Mouse (Mus musculus) heart, postnatal 14 days (tissue): Measurements from ENCODE around the gene Magi1. TPM values are rescaled to one million over a fixed set of nuclear protein-coding genes. Genes with fewer than 3 reads are reported as not detected.

Experiments used
- DNase-seq, 2 experiments: peaks; one replicate each; pipeline ENCODE4 v3.0.0; 2021 to 2022
- intact Hi-C: fragments of 180-260 bp; cut with DNase I; formaldehyde crosslinking; loops from one replicate; pipeline ENCODE4 v1.15.1; 2025
- total RNA-seq, 2 experiments: library from RNA; stranded (reverse); gene quantifications; 2 replicates each; pipeline ENCODE4 v1.2.3; 2021

Gene Magi1
- total RNA-seq, 2 experiments from 2014 or later = 19.1 to 19.5 TPM

DNA sequence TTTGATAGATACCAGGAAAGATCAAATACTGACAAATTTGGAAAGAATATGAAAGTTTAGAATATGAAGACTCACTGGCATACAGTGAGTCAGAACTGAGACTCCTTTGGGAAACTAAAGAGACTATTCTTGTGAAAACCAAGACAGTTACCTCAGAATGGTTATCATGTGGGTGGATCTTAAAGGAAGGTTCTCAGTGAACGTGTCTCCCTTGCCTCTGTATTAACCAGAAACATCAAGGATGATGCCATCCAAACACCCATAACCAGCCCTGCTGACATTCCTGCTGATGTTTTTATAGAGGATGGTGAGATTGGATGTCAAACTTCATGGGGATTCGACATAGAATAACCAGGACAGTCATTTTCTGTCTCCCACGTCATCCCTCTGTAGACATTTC, 496.7 kb downstream of the Magi1 start:
- intact Hi-C loops = no loop called here
- no peak for DNase-seq

DNA sequence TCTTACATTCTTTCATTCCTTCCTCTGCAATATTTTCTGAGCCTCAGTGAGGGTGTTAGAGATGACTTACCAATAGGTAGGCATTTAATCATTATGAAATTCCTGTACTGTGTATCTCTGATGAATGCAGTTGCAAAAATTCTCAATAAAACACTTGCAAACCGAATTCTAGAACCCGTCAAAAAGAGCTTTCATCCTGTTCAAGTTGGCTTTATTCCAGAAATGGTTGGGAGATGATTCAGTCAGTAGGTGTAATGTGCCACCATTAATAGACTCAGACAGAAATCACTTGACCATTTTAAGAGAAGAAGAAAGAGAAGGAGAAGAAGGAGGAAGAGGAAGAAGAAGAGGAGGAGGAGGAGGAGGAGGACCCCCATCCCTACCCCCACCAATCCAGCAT, 497.5 kb downstream of the Magi1 start:
- DNase-seq = no peak
- intact Hi-C loops = no loop called here

DNA sequence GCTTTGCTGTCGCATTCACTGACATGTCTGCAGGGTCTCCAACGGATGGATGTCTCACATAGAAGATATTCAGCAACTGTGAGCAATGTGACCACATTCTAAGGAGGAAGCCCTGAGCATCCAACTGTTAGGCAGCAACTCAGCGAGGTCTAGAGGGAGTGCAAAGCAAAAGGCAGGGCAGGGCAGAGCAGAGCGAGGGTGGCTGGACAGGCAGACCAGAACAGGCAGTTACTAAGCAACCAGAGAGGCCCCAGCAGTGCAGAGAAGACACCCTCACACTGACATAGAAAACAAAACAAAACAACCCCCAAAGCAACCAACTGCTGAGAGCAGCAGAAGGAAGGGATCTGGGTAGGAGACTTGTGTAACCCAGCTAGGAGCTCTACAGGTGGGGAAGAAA, 512.6 kb downstream of the Magi1 start:
- intact Hi-C loops = no loop called here
- DNase-seq = no peak

DNA sequence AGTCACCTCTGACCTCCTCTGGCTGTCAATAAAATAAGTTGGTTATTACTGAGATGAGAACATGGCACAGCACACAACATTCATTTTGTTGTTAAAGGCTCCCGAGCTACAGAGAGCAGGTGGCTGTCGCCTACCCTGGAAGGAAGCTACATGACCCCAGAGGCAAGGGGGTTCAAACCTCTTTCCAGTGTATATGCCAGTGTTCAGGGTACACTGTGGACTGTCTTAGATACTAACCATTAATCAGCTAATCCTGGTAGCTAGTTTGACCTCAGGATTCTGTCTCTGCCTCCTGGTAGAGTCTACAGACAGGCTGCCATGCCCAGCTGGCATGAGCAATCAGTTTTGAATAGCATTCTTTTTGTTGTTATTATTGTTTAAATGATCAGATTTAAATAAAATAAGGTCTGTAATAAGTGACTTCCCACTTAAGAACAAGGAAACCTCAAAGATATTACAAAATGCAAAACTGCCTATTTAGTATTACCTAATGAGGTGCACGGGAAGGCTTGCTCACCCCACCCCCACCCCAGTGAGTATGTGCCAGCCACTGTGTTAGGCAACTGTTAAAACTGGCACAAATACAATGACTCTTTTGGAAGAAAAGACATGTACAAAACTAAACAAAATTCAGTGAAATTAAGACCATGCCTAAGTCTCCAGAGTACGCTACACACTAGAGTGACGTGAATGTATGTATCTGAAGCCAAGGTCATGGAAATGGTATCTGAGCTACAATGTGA, 513.3 kb downstream of the Magi1 start:
- intact Hi-C loops = no loop called here
- no peak for DNase-seq

DNA sequence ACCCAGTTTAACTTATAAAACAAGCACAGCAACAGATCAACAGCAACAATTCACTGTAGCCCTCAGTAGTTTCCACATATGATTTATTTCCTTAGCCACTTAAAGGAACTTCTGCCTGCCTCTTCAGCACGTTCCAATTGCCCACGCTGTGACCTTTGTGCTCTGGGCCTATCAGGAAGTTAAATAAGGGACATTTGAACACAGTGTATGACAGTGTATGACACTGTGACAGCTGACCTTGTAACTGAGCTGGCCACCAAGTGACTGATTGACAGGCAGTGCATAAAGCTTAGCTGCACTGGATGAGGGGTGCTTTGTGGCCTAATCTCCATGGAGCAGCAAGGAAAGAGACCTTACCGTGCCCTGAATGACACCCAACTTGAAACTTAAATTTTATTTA, 525.6 kb downstream of the Magi1 start:
- DNase-seq = no peak
- intact Hi-C loops = loop anchor here (5.0 to 10.0 kb wide), 3 partner anchors 279 to 707 kb away; no protein-coding TSS in a partner anchor

DNA sequence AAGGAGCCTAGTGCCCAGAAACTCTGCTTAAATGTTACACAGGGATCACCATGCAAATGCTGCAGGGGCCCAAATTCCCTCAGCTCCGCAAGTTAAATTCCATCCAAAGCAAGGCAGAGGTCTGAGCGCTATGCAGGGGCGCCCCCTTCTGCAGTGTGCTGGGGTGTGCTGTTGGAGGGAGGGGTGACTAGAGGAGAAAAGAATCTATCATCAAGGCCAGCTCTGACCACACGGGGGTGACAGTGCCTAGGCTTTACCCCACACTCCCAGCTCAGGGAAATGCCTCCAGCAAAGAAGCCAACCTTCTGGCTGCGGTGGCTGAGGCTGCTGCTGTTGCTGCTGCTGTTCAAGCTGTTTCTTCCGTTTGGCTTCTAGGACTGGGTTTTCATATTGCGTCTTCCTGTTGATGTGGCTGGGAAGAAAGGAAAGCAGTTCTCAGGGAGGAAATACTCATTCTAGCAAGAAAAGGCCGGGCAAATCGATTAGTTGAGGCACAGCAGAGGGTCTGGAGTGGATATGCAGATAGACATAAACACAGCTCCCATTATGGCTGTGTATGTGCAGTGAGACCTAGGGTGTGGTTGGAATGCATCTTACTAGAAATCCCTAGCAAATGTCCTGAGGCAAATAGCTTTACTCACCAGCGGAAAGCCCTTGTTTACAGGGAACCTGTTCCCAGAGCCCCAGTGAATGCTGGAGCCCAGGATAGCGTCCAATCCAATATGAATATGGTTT, 526.2 kb downstream of the Magi1 start:
- DNase-seq = peak; percentile 78 to 83
- intact Hi-C loops = loop anchor here (2.0 to 10.0 kb wide), 4 partner anchors 227 to 707 kb away; no protein-coding TSS in a partner anchor

DNA sequence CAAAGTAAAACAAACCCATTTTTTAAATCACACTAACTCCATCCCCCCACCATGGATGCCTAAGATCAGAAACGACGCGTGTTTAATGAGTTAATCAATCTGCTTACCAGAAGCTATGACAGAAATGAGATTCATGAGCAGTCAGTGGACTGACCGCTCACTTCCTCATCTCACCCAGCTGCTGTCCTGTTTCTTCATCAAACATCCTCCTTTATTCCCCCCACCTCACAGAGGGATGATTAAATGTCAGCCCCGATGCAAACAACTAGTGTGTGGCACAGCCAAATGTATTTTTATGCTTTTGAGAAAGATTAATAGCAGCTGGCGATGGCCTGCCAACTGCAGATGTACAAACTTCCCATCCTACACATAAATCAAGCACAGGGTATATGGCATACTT, 540.6 kb downstream of the Magi1 start:
- intact Hi-C loops = no loop called here
- no peak for DNase-seq

DNA sequence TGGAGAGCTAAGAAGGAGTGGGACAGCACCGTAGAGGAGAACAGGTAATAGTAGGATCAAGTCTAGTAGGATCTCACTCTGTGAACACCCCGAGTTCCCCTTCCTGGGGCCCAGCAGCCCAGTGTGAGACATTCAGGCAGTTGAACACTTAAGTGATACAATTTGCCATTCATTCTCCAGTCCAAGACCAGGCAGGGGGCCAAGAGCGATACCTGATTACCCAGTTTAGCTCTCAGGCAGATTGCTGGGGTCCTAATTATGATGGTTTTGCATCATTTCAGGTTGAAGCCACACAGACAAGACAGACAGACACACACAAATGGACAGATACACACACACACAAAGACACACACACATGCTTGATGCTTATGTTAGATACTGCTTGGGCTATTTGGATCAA, 543.9 kb downstream of the Magi1 start:
- DNase-seq = no peak
- intact Hi-C loops = no loop called here

DNA sequence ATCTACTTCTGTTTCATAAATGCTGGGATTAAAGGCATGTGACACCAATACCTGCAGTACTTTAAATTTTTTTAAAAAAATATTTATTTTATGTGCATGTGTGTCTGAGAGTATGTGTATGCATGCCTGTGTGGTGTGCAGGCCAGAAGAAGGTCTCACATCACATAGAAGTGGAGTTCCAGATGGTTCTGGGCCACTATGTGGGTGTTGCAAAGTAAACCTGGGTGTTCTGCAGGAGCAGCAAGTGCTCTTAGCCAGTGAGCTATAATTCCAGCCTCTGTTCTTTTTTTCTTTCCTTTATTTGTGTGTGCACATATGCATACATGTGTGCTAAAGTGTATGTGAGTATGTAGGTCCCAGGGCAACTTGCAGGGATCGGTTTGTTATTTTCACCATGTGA, 546.6 kb downstream of the Magi1 start:
- intact Hi-C loops = no loop called here
- DNase-seq = no peak

DNA sequence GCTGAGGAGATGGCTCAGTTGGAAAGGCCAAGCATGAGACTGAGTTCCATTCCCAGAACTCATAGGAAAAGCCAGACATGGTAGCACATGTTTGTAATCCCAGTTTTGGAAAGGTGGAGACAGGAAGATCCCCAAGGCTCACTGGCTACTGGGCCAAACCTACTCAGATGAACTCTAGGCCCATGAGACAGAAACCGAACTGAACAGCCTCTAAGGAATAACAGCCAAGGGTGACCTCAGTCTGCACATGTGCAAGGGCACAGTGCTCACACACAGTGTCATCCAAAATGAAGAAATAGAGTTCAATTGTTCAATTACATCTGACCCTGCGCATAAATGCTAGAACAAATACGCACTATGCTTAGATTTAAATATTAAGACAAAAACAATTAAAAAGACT, 547.6 kb downstream of the Magi1 start:
- DNase-seq = peak in 1 of 2 experiments; percentile 14
- intact Hi-C loops = no loop called here

DNA sequence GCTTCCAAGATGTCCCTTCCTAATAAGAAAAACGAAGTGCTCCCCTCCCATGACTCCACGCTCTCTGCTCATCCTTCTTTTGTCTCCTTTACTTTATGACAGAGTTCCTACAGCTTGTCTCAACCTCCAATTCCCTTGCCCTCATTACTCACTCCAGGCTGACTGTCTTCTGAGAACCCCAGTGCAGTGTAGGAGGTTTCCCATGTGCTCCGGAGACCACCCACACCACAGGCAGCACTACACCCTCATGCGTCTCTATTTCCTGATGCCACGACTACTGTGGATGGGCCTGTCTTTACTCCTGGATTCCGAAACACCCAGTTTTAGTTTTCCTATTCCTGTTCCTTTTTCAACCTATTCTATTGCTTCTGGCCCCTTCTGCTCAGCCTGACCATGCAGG, 549.9 kb downstream of the Magi1 start:
- DNase-seq = no peak
- intact Hi-C loops = no loop called here

DNA sequence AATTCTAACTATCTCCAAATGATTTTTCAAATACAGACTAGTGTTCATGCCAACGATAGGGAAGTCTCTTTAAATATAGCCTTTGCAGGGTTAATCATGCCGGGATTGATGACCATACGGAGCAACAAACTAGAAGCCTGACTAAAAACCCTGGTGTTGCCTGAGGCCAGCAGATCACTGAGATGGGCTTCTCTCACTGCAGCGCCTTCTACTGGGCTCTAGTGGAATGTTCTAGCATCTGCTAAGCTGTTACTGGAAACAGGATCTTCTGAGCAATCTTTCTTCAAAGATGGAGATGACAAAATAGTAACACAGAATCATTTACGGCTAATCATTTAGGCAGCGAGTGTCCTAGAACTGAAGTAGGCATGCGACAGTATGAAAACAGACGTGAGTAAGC, 554.0 kb downstream of the Magi1 start:
- intact Hi-C loops = loop anchor here (5.0 kb wide), 1 partner anchor 942 kb away; no protein-coding TSS in a partner anchor
- DNase-seq = peak in 1 of 2 experiments; percentile 24

DNA sequence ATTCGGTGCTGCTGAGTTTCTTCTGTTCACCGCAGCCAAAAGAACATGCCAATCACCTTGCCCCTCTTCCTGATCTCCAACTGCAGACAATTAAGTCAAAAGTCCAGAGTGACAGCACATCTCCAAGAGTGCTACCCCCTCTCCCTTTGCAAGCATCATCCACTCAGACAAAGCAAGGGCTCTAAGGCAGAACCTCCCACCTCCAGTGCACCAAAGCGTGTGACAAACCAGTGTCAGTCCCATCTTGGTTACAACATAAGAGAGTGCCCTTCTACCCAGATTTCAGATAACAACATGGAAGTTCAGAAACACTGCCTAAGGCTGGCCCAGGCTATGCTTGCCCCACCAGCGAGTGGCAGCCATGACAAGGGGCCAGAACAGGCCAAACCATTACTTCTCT, 554.9 kb downstream of the Magi1 start:
- intact Hi-C loops = loop anchor here (5.0 kb wide), 1 partner anchor 941 kb away; no protein-coding TSS in a partner anchor
- DNase-seq = no peak

DNA sequence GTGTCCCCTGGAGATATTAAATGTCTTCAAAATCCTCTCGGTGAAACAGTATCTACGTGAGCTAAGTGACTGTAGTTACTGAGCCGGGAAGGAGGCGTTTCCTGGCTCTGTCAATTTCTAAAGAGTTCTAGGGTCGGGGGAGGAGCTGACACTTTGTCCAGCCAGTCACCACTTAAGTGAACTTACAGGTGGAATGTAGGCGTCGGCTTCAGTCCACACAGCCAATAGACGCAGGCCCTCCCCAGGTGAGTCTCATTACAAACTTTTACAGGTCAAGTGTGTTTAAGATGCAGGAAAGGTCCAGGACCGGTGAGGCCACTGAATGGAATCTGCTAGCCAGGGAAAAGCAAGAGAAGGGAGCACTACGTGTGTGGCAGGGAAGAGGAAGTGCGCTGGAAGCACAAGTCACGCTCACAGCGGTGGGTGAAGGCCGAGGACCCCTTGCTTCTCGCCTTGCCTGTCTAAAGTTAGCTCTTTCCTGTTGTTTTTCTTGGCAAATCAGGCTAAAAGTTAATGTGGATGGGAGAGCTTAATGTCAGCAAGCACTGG, 556.0 kb downstream of the Magi1 start:
- no peak for DNase-seq
- intact Hi-C loops = loop anchor here (5.0 kb wide), 1 partner anchor 940 kb away; no protein-coding TSS in a partner anchor

DNA sequence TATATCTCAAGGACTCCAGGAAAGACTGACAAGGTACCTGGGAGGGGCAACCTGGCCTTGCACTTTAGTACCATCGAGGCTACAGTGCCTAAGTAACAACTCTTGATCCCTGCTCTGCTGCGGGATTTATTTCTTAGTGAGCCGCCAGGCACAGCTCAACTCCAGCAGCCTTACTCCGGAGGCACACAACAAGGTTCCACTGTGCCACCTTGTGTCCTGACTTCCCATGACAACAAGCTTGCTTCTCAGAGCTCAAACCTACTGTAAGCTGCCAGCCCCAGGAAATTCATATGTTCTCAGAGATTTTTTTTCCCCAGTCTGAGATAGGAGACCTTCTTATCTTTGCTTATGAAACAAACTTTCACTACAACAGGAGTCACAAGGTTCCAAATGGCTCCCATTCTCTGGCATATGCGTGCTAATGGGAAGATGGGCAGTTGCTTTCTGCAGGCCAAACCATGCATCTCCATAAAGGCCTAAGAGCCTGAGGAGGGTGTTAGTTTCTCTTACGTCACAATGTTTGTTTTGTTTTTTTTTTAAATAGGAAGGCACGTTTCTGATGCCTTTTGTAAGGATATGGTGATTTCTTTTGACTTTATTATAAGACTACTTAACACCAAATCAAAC, 556.8 kb downstream of the Magi1 start:
- intact Hi-C loops = loop anchor here (5.0 kb wide), 1 partner anchor 940 kb away; no protein-coding TSS in a partner anchor
- peak; percentile 12 to 24 for DNase-seq

DNA sequence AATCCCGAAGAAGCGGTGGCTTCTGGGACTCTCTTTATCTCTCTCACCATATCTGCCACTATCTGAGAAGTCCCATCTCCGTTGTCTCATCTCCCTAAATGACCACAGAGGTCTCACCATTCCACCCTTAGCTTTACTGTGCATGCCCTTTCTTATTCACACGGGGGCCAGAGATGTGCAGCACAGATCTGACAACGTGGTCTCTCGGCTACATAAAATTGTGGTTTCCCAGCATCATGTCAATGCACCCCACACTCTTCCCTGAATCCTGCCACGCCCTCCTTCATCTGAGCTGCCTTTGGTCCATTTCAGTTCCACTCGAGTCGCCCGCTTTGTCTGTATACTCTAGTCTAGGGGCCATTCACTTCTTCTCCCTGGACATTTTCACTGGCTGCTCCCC, 557.6 kb downstream of the Magi1 start:
- DNase-seq = no peak
- intact Hi-C loops = loop anchor here (5.0 kb wide), 1 partner anchor 939 kb away; no protein-coding TSS in a partner anchor

DNA sequence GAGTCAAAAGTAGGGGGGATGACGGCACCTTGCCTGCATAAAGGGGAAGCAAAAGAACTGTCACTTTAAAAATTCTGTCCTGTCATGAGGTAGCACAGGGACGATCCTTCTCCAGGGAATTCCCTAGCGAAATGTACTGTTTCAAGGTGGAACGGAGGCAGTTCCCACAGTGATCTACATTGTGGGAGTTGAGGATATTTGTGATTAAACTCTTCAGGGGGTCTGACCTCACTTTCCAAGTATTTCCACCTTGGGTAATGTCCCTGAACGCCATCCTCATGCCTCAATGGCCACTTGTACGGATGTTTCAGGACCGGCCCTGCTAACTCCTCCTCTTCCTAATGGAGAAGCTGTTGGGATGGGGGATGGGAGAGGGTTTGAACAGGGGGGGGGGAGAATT, 559.0 kb downstream of the Magi1 start:
- intact Hi-C loops = loop anchor here (5.0 kb wide), 1 partner anchor 937 kb away; no protein-coding TSS in a partner anchor
- no peak for DNase-seq

DNA sequence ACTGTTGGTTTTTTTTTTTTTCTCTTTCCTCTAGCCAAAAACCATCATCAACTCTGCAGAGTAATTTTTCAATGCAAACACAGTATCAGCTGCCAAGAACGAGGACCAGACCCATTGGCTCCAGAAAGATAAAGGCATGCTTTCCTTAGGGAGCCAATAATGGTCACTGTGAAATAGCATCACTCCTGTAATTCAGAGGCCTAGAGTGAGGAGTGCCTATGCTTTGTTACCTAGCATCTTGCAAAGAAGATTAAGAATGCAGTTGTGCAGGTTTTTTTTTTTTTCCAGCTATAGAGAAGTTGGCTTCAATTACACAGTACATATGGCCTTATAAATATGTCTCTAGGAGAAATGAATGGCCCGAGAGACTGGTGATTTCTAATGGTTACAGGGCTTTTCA, 560.5 kb downstream of the Magi1 start:
- intact Hi-C loops = no loop called here
- no peak for DNase-seq

DNA sequence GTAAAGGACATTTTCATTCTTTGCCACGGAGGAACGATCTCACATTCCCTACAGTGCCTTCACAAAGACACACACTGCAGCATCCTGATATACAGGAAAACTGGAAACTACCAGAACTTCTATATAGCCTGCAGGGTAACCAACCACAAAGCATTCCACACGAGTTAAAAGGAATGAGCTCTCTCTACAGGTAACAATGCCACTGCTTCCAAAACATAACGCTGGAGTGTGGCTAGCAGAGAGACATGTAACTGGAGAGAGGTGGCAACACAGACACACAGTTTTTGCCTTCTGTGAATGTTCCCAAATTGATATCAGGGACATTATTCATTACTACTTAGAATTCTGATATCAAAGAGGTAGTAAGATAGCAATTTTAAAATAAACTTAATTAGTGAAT, 564.2 kb downstream of the Magi1 start:
- DNase-seq = no peak
- intact Hi-C loops = no loop called here

DNA sequence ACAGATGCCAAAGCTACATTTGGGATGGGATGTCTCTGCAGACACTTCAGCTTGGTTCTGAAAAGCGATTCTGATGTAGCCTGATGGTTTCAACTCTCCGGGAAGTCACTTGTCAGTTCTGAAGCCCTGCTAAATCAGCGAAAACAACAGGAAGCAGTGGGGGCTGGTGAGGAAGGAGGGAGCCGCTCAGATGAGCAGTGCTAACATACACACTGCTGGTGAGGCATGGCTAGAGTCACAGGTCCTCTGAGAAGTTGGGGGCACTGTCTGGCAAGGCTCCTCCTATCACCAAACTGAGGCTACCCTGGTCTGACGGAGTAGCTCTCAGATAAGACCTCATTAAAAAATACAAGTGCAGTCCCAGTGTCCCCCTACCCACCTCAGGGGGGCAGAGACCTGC, 565.3 kb downstream of the Magi1 start:
- no peak for DNase-seq
- intact Hi-C loops = no loop called here

DNA sequence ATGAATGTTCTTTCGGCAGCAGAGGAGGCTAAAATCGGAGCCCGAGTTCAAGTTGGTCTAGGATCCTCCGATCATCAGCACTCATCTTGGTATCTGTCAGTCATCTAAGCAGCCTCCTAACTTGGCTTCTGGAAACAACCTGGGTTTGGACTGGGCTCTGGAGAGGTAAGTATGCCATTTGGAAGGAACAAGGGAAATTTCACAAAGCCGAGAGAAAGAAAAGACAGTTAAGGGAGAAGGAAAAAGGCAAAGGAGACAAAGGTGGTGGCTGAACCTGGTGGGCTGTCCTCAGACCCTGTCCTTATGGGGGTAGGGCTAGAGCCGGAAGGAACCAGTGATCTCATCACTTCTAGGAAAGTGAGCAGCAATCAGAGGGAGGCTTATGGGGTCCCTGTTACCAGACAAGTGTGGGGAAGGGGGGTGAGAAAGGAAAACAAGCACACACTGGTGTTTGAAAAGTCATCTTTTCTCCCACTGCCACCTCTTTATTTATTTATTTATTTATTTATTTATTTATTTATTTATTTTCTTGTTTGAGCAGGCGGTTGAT, 565.8 kb downstream of the Magi1 start:
- no peak for DNase-seq
- intact Hi-C loops = no loop called here
